Mouse (Mus musculus) left cerebral cortex, adult 2 months (tissue): ENCODE measurements around the gene Qrfpr. TPM values are rescaled to one million over a fixed set of nuclear protein-coding genes. Genes with fewer than 3 reads are reported as not detected.

ENCODE experiments used
- DNase-seq, 2 experiments: peaks; one replicate each; pipeline ENCODE4 v3.0.0; 2021 to 2022; ENCODE audit warnings: low spot score in 2 of 2, mixed read lengths in 1 of 2; ENCODE audit errors: extremely low spot score in 1 of 2
- H3K27ac ChIP-seq: fragments of 200-600 bp; 2 replicates; pipeline ENCODE4 v1.8.1; 2022
- H3K4me3 ChIP-seq: fragments of 200-600 bp; 2 replicates; pipeline ENCODE4 v1.8.1; 2022
- CTCF ChIP-seq: fragments of 200-600 bp; IDR thresholded peaks from 2 replicates; pipeline ENCODE4 v1.8.1; 2022; ENCODE audit warnings: antibody characterized with exemption, mild to moderate bottlenecking, moderate library complexity
- intact Hi-C: fragments of 180-260 bp; cut with DNase I; formaldehyde crosslinking; loops from one replicate; pipeline ENCODE4 v1.15.1; 2025
- total RNA-seq, 2 experiments: library from RNA; stranded (reverse); gene quantifications; 2 replicates each; pipeline ENCODE4 v1.2.3; 2021

Qrfpr gene
- total RNA-seq, 2 experiments from 2014 or later = 4.6 to 4.7 TPM

GRCm38 (mm10) chr3:36138996-36139395, 83.1 kb downstream of the Qrfpr start:
- TF ChIP-seq CTCF = no peak
- H3K27ac ChIP-seq = no peak overlapping the region
- DNase-seq = no peak
- intact Hi-C loops = no loop called here
- H3K4me3 ChIP-seq = no peak overlapping the region

GRCm38 (mm10) chr3:36138171-36138660, 83.9 kb downstream of the Qrfpr start:
- intact Hi-C loops = no loop called here
- no peak for TF ChIP-seq CTCF
- Histone ChIP-seq H3K27ac (no peak overlapping the region), H3K4me3 (no peak overlapping the region)
- DNase-seq = no peak

- Histone ChIP-seq H3K4me3 (no peak overlapping the region), H3K27ac (no peak overlapping the region)
- intact Hi-C loops = no loop called here
- no peak for DNase-seq
- TF ChIP-seq CTCF = peak; percentile 47
Measured at GRCm38 (mm10) chr3:36137560-36137959, 84.6 kb downstream of the Qrfpr start.

DNA sequence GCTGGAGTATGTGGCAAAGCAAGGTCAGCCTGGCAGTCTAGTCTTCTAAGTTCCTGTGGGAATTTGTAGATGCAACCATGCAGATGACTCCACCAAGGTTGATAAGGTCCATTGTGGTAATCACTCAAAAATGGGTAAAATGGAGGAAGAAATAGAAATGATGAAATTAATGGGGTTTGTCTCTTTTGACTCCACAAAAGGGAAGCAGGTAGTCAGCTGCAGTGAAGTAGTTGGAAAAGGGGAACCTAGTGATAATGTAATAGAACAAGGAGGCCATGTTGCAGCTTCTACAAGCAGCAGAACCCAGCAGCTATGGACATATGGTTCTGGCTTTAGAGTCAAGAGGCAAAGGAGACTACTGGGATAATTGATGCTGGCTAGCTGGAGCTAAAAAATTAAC, 86.0 kb downstream of the Qrfpr start:
- no peak overlapping the region for H3K27ac ChIP-seq
- no peak for DNase-seq
- no peak overlapping the region for H3K4me3 ChIP-seq
- intact Hi-C loops = no loop called here
- no peak for TF ChIP-seq CTCF

Other genes starting within 250 kb of the Qrfpr start
- 10 to 100 TPM; 35.4 to 43.6 TPM for gene Mccc1, start 221.6 kb downstream of the Qrfpr start, total RNA-seq
- gene Ccdc144b, start 168.8 kb downstream of the Qrfpr start, total RNA-seq = not detected
- 10 to 100 TPM; 45.6 to 48.2 TPM for gene Acad9, start 156.3 kb downstream of the Qrfpr start, total RNA-seq
- 10 to 100 TPM; 17.7 to 19.6 TPM for gene D3Ertd254e, start 71.3 kb downstream of the Qrfpr start, total RNA-seq